Mouse (Mus musculus): ENCODE measurements around the gene Pde11a.
A peak's percentile ranks its signal among the peaks of the same experiment; 100 is the strongest.

Pde11a gene

DNA sequence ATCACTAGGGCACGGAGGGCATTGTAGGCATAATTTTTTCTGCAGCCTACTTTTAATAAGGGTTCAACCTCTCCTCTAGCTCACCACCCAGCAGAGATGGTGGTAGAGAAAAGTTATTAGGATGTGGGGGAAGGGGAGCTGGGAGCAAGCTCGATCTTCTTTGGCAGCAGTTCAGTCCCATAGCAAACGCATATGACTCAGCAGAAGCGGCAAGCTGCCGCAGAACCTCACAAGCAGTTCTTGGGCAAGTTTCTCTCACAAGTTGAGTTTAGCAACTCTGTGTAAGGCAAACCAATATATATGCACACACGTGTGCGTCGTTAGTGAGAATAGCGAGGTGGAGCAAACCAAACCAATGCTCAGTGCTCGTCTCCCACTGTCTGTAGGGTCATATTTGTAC is 72.0 kb downstream of the Pde11a start:
- no peaks in the 10 kb centered on the region for H3K27me3 ChIP-seq (ENCODE audit: control insufficient read depth, insufficient read depth, low read length, poor library complexity, severe bottlenecking)
- no peaks in the 10 kb centered on the region for H3K36me3 ChIP-seq (ENCODE audit: control insufficient read depth, insufficient read depth, low read length, poor library complexity, severe bottlenecking)
- DNase-seq (ENCODE audit: low read depth, low spot score) = no peak

DNA sequence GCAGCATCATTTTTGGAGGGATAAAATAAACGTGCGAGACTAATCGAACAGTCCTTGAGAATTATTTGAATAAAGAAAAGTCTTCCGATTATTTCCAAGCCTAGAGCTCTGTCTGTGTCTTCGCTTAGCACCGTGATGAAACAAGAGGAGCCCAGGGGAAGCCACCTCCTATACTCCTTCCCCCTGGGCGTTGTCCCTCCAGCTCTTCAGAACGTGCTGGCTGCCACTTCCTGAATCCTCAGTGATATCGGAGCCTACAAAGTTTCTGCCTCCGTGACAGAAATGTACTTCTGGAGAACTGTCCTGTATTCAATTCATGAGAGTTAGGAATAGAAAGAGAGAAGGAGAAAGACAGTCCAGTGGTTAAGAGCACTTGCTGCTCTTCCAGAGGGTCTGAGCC is 74.3 kb downstream of the Pde11a start:
- Histone ChIP-seq H3K36me3 (ENCODE audit: control insufficient read depth, insufficient read depth, low read length, poor library complexity, severe bottlenecking) (no peaks in the 10 kb centered on the region), H3K27me3 (ENCODE audit: control insufficient read depth, insufficient read depth, low read length, poor library complexity, severe bottlenecking) (no peaks in the 10 kb centered on the region)
- DNase-seq (ENCODE audit: low read depth, low spot score) = no peak

DNA sequence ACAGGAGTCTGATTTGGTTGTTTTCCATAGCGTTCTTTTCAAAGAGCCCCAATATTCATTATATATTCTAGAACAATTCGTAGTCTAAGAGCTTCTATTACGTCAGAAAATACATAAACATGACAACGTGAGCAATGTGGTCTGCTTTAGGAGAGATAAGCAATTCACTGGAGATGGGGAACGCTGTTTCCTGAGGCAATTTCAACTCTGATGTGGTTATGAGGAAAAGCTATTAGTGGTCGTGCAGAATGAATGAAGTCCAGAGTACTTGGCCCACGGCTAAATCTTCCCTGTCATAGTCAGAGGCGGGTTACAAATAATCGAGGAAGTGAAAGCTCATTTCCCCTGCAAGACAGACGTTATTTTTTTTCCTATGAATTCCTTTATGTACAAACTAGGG is 75.9 kb downstream of the Pde11a start:
- no peaks in the 10 kb centered on the region for H3K36me3 ChIP-seq (ENCODE audit: control insufficient read depth, insufficient read depth, low read length, poor library complexity, severe bottlenecking)
- DNase-seq (ENCODE audit: low read depth, low spot score) = no peak
- H3K27me3 ChIP-seq (ENCODE audit: control insufficient read depth, insufficient read depth, low read length, poor library complexity, severe bottlenecking) = no peaks in the 10 kb centered on the region

DNA sequence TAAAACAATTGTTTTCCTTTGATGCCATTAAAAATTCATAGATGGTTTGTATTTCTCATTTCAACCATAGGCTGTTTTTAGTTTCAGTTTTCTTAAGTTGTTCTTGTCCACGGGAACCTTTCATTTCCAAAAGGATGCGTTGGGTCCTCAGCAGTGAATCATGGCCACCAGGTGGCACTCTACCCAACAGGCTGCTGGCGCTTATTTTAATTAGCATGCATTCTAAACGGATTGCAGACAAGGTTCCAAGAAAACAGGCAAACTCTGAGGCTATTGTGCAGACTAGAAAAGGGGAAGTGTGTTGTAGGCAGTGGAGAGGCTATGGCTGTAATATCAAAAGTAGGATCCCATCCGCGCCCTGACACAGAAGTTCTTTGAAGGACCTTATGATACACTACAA is 83.7 kb downstream of the Pde11a start:
- peak; percentile 17 for DNase-seq (ENCODE audit: low read depth, low spot score)
- H3K36me3 ChIP-seq (ENCODE audit: control insufficient read depth, insufficient read depth, low read length, poor library complexity, severe bottlenecking) = no peaks in the 10 kb centered on the region
- no peaks in the 10 kb centered on the region for H3K27me3 ChIP-seq (ENCODE audit: control insufficient read depth, insufficient read depth, low read length, poor library complexity, severe bottlenecking)

DNA sequence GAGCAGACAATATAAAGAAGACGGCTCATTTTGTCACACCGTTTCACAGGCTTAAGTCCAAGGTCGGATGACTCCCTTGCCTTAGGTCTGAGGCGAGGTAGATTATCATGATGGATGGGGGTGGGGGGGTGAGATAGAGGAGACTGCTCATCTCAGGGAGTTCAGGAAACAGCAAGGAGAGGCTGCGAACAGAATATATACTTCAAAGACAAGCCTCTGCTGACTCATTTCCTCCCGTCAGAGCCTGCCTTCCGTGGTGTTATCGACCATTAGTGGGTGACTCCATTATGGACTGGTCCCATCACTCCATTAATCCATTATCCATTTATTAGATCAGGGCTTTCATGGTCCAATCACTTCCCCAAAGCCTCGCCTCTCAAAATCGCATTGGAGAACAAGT is 87.2 kb downstream of the Pde11a start:
- no peaks in the 10 kb centered on the region for H3K36me3 ChIP-seq (ENCODE audit: control insufficient read depth, insufficient read depth, low read length, poor library complexity, severe bottlenecking)
- H3K27me3 ChIP-seq (ENCODE audit: control insufficient read depth, insufficient read depth, low read length, poor library complexity, severe bottlenecking) = no peaks in the 10 kb centered on the region; the same call in 1 of the 2 replicates
- no peak for DNase-seq (ENCODE audit: low read depth, low spot score)

DNA sequence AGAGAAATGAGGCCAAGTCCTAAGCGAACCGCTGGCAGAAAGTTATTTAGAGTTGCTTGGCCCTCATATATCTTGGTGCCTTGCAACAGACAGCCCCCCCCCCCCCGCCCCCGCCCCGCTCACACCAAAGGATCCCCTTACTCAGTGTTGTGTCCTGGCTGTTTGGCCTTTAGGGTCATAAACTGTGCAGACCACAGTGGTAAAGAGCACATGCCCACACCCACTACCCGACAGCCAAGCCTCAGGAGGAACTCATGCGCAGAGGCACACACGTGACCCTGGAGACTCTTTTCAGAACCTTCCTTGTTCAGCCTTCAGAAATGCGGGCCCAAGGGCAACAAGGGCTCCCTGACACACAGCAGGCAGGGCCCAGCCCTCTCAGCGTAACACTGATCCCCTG is 90.3 kb downstream of the Pde11a start:
- H3K36me3 ChIP-seq (ENCODE audit: control insufficient read depth, insufficient read depth, low read length, poor library complexity, severe bottlenecking) = no peaks in the 10 kb centered on the region
- no peak for DNase-seq (ENCODE audit: low read depth, low spot score)

DNA sequence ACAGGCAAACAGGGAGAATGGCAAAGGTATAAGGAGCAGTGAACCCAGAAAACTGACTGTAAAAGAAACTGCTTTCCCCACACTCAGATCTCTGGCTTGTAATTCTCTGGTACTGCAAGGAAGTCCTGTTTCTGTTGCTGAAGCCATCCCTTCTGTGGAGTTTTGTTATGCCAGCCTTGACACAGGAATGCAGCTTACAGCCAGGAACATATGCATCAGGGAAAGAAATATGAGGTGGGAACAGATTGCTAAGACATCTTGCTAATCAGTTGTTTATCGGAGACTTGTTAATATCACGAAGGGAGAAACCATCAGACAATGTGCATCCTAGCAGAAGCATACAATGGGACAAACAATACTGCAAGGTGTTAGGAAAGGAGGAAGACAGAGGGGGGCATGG is 99.4 kb downstream of the Pde11a start:
- DNase-seq (ENCODE audit: low read depth, low spot score) = no peak
- Histone ChIP-seq H3K36me3 (ENCODE audit: control insufficient read depth, insufficient read depth, low read length, poor library complexity, severe bottlenecking) (no peaks in the 10 kb centered on the region), H3K27me3 (ENCODE audit: control insufficient read depth, insufficient read depth, low read length, poor library complexity, severe bottlenecking) (no peaks in the 10 kb centered on the region)

More for the DNA sequence above, 90.3 kb downstream of the Pde11a start:
- H3K27me3 ChIP-seq (ENCODE audit: control insufficient read depth, insufficient read depth, low read length, poor library complexity, severe bottlenecking) = no peaks in the 10 kb centered on the region; the same call in 1 of the 2 replicates

DNA sequence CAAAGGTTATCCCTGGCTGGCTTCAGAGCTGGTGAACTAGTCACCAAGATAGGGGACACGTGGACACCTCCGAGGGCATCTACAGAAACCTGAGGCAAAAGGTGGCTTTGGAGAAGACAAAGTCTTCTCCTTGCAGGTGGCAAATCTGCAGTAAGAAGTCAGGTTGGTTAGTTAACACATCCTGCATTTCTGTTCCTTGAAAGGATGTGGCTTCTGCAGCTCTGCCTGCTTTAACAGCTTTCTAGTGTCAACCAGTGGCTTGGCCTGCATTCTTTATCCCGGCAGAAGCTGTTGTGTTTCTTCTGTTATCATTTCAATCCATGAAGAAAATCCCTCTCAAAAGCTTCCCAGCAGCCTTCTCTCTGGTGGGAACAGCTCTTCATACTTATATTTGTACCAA is 100.1 kb downstream of the Pde11a start:
- H3K27me3 ChIP-seq (ENCODE audit: control insufficient read depth, insufficient read depth, low read length, poor library complexity, severe bottlenecking) = no peaks in the 10 kb centered on the region
- DNase-seq (ENCODE audit: low read depth, low spot score) = no peak
- H3K36me3 ChIP-seq (ENCODE audit: control insufficient read depth, insufficient read depth, low read length, poor library complexity, severe bottlenecking) = no peaks in the 10 kb centered on the region

DNA sequence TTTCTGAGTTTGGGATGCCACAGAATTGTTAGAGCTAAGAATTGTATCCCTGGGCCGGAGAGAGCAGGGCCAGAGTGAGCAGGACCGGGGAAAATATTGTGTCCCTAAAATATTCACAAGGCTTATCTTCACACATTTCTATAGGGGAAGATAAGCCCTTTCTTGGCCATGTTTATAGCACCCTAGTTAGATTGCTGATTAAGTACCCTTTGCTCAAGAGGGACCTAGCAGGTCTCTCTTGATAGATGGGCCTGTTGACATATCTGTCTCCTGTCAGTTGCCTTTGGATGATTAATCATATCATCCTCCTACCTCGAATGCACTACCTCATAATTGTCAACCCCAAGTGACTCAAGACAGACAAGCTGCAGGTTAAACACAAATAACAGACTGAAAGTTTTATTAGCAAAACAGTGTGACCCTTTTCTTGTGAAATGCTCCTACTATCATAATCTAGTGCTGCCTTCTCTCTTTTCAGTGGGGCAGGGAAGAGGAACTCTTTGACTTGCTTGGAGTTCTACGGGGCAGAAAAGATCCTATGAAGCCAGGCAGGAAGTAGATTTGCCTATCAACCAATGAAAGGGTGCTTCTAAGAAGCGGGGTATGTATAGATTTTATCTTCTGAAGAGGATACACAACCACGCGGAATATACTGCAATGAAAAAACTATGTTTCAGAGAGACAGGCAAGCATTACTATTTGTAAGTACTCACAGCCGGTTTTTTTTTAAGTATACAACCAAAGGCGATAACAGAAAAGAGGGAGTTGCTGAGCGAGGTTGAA is 100.7 kb downstream of the Pde11a start:
- Histone ChIP-seq H3K27me3 (ENCODE audit: control insufficient read depth, insufficient read depth, low read length, poor library complexity, severe bottlenecking) (no peaks in the 10 kb centered on the region), H3K36me3 (ENCODE audit: control insufficient read depth, insufficient read depth, low read length, poor library complexity, severe bottlenecking) (no peaks in the 10 kb centered on the region)
- DNase-seq (ENCODE audit: low read depth, low spot score) = no peak

DNA sequence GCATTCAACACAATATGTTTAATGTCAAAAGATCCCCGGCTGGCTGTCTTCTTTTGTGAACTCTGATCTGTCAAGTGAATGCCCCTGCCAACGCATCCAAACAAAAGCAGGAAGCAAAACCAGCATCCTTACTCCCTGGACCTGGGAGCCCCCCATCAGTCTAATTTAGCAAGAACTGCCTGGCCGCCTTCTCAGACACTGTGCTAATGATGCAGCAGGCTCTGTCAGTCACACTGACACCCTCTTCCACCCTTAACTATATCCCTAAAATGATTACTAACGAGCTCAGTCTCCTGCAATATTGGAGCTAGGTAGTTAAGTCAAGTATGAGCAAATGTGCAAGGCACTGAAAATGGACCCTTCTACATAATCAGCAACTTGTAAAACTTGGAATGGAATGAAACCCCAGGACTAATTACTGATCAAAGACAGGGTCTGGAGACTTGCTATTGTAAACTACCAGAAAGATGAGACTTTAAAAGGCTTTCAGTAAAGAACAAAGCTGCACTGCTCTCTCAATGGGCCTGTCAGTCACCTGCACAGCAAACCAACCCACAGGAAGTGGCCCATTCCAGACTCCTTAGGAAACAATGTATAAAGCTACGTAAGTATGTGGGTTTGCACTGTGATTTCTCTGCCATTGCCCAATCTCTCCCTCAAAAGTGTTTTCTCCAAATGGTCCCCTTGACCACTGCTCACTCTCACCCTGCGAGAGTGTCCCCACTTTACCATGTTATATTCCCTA is 118.0 kb downstream of the Pde11a start:
- Histone ChIP-seq H3K27me3 (ENCODE audit: control insufficient read depth, insufficient read depth, low read length, poor library complexity, severe bottlenecking) (no peaks in the 10 kb centered on the region), H3K36me3 (ENCODE audit: control insufficient read depth, insufficient read depth, low read length, poor library complexity, severe bottlenecking) (no peaks in the 10 kb centered on the region)
- DNase-seq (ENCODE audit: low read depth, low spot score) = no peak

DNA sequence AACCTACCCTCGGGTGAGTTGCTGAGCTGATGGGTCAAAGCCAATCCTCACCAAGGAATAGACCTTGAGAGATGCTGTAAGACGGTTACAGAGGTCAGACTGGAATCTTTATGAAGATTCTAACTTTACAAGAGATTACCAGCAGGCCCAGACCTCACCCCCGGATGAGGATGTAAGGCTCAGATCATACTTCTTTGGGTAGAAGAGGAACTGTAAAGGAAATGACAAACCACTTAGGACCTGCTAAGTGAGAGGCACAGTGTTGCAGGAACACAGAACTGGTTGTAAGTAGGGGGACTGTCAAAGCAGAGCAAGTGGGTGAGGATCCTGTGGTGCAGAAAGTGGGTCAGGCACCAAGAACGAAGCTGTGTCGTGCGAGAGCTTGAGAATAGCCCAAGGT is 119.0 kb downstream of the Pde11a start:
- DNase-seq (ENCODE audit: low read depth, low spot score) = no peak
- Histone ChIP-seq H3K36me3 (ENCODE audit: control insufficient read depth, insufficient read depth, low read length, poor library complexity, severe bottlenecking) (no peaks in the 10 kb centered on the region), H3K27me3 (ENCODE audit: control insufficient read depth, insufficient read depth, low read length, poor library complexity, severe bottlenecking) (no peaks in the 10 kb centered on the region)

DNA sequence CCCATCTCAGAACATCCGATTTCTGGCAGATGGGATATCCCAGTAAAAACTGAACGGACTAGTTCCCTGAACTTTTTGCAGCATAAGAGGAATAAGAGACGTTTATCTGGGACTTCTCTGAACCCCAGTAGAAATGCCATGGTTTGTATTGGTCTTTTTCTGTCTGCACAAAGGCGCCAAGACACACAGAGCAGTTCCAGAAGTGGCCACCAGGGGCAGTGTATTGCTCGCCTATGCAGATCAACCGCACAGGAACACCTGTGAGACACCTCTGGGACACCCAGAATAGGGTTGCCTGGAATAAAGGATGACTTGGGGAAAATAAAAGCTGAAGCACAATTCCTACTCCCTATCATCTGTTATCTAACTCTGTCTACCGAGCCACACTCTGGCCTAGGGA is 122.4 kb downstream of the Pde11a start:
- Histone ChIP-seq H3K27me3 (ENCODE audit: control insufficient read depth, insufficient read depth, low read length, poor library complexity, severe bottlenecking) (no peaks in the 10 kb centered on the region), H3K36me3 (ENCODE audit: control insufficient read depth, insufficient read depth, low read length, poor library complexity, severe bottlenecking) (no peaks in the 10 kb centered on the region)
- peak; percentile 26 for DNase-seq (ENCODE audit: low read depth, low spot score)

DNA sequence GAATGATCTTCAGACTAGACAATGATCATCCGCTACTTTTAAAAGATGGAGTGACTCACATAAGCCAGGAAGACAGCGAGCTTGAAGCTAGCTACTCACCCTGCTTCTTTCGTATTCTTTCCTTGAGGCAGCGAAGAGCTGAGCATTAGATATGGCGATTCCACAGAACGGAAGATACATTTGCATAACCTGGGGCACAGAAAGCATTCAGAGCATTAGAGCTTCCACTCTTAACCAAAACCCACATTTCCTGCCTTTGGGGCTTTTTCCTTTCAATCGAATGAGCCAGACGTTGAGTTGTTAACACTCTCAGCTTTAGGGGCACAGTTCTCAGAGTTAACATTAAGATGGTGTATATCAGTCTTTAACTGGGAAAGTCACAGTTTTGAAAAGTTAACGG is 123.4 kb downstream of the Pde11a start:
- DNase-seq (ENCODE audit: low read depth, low spot score) = peak; percentile 4
- Histone ChIP-seq H3K27me3 (ENCODE audit: control insufficient read depth, insufficient read depth, low read length, poor library complexity, severe bottlenecking) (no peaks in the 10 kb centered on the region), H3K36me3 (ENCODE audit: control insufficient read depth, insufficient read depth, low read length, poor library complexity, severe bottlenecking) (no peaks in the 10 kb centered on the region)

DNA sequence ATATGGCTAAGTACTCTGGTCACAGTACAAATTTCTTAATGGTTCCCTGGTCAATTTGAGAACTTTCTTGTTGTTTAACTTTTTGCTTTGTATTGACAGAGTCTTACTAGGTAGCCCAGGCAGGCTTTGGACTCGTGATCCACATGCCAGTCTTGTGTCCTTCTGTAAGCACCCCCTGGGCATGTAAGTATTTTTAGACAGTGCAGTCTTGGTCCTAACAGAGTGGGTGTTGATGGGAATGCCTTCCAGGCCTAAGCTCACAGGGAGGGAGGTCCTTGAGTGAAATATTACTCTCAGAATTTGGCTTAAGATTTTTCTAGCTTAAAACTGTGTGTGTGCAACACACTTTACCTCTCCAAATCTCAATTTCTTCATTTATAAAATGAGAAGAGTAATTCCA is 153.4 kb downstream of the Pde11a start:
- H3K27me3 ChIP-seq (ENCODE audit: control insufficient read depth, insufficient read depth, low read length, poor library complexity, severe bottlenecking) = no peaks in the 10 kb centered on the region
- no peak for DNase-seq (ENCODE audit: low read depth, low spot score)
- no peaks in the 10 kb centered on the region for H3K36me3 ChIP-seq (ENCODE audit: control insufficient read depth, insufficient read depth, low read length, poor library complexity, severe bottlenecking)

DNA sequence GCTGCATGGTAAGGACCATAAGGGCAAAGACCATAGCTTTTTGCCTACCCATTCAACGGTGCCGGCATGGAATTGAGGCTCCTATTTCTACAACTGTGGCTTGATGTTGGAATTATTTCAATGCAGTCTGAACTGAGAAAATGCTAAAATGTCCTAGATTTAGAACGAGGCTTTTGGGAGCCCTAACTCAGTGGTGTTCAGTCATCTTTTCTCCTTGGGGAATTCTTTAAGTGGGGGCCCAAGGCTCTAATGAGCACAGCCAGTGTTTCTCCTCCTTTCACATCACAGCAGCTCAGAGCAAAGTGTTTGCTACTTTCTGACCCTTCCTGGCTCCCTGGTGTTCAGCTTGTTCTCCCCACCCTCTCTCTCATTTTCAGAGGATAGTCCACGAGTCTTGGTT is 175.8 kb downstream of the Pde11a start:
- H3K27me3 ChIP-seq (ENCODE audit: control insufficient read depth, insufficient read depth, low read length, poor library complexity, severe bottlenecking) = no peaks in the 10 kb centered on the region
- no peaks in the 10 kb centered on the region for H3K36me3 ChIP-seq (ENCODE audit: control insufficient read depth, insufficient read depth, low read length, poor library complexity, severe bottlenecking)
- DNase-seq (ENCODE audit: low read depth, low spot score) = no peak

Measured in splenic B cell, adult 2 months (primary cell).